Mouse (Mus musculus): ENCODE results near the gene Mmp9.

Gene Mmp9

DNA sequence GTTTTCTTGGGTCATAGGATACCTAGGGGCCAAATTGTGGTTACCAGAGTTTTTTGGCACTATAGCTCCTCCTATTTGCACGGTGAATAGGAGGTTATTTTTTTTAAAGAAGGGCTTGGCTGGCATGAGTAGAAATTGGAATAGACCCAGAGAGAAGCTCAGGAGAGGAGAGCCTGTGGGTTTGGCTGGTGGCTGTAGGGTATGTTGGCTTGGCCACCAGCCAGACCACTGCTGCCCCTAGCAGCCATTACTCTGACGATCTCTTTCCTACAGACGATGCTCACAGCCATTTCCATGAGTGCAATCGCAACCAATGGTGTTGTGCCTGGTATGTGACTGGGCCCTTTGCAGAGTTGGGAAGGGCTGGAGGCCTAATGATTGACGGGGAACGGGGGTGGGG, 35.0 kb downstream of the Mmp9 start:
- Histone ChIP-seq H3K36me3 (ENCODE audit: insufficient read depth, low read length) (no peaks in the 10 kb centered on the region), H3K4me1 (replicated peaks; ENCODE audit: low read depth, low read length) (peaks cover 31% of the 10 kb centered on the region), H3K4me3 (replicated peaks; ENCODE audit: low read length) (no peak overlapping the region), H3K27me3 (ENCODE audit: insufficient read depth, low read length) (peaks cover 42% of the 10 kb centered on the region), H3K9me3 (ENCODE audit: low read length) (no peaks in the 10 kb centered on the region)
- TF ChIP-seq NANOG (IDR thresholded peaks at IDR 0.05; ENCODE audit: borderline replicate concordance, low read length): no peak
- TF ChIP-seq POU5F1 (IDR thresholded peaks at IDR 0.05; ENCODE audit: borderline replicate concordance, low read length): no peak
- no peak for TF ChIP-seq CTCF (conservative IDR thresholded peaks at IDR 0.05; ENCODE audit: low read length)

GRCm38 (mm10) chr2:164979749-164980148, 39.2 kb downstream of the Mmp9 start:
- Histone ChIP-seq H3K9me3 (ENCODE audit: low read length) (no peaks in the 10 kb centered on the region), H3K27me3 (ENCODE audit: insufficient read depth, low read length) (peaks cover 16% of the 10 kb centered on the region), H3K4me1 (replicated peaks; ENCODE audit: low read depth, low read length) (peaks cover 38% of the 10 kb centered on the region), H3K36me3 (ENCODE audit: insufficient read depth, low read length) (no peaks in the 10 kb centered on the region), H3K4me3 (replicated peaks; ENCODE audit: low read length) (no peak overlapping the region)
- TF ChIP-seq POU5F1 (IDR thresholded peaks at IDR 0.05; ENCODE audit: borderline replicate concordance, low read length): no peak
- TF ChIP-seq CTCF (conservative IDR thresholded peaks at IDR 0.05; ENCODE audit: low read length): no peak
- no peak for TF ChIP-seq NANOG (IDR thresholded peaks at IDR 0.05; ENCODE audit: borderline replicate concordance, low read length)

GRCm38 (mm10) chr2:164985962-164986361, 45.4 kb downstream of the Mmp9 start:
- Histone ChIP-seq H3K4me3 (replicated peaks; ENCODE audit: low read length) (no peak overlapping the region), H3K4me1 (replicated peaks; ENCODE audit: low read depth, low read length) (peaks cover 31% of the 10 kb centered on the region), H3K9me3 (ENCODE audit: low read length) (no peaks in the 10 kb centered on the region), H3K36me3 (ENCODE audit: insufficient read depth, low read length) (no peaks in the 10 kb centered on the region), H3K27me3 (ENCODE audit: insufficient read depth, low read length) (peaks cover 28% of the 10 kb centered on the region)
- no peak for TF ChIP-seq NANOG (IDR thresholded peaks at IDR 0.05; ENCODE audit: borderline replicate concordance, low read length)
- no peak for TF ChIP-seq POU5F1 (IDR thresholded peaks at IDR 0.05; ENCODE audit: borderline replicate concordance, low read length)
- TF ChIP-seq CTCF (conservative IDR thresholded peaks at IDR 0.05; ENCODE audit: low read length): no peak

DNA sequence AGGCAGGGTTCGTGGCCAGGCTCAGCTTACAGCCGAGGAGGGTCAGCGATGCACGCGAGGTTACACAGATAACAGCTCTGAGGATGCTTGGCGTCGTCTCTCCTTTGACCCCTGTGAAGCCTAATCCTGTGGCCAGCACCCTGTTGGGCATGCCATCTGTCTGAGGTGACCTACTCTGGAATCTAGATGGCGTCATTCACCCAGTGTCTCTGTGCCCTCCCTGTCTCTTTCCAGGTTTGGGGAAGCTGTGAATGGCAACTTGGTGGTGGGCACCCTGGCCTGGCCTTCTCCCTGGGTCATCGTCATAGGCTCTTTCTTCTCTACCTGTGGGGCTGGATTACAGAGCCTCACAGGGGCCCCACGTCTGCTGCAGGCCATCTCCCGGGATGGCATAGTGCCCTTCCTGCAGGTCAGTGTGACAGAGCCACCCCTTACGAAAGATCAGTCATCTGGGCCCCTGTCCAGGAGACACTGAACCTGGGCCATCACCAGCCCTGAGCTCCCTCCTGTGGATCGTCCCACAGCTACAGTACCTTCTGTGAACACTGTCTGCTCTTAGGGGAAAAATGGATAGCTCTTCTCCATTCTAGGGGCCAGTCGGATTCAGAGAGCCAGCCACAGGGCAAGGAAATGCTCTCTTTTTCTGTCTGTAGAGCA, 45.9 kb downstream of the Mmp9 start:
- H3K27me3 ChIP-seq (ENCODE audit: insufficient read depth, low read length): peaks cover 32% of the 10 kb centered on the region
- H3K4me3 ChIP-seq (replicated peaks; ENCODE audit: low read length): no peak overlapping the region
- no peaks in the 10 kb centered on the region for H3K36me3 ChIP-seq (ENCODE audit: insufficient read depth, low read length)
- H3K4me1 ChIP-seq (replicated peaks; ENCODE audit: low read depth, low read length): peaks cover 31% of the 10 kb centered on the region
- TF ChIP-seq POU5F1 (IDR thresholded peaks at IDR 0.05; ENCODE audit: borderline replicate concordance, low read length) (no peak), CTCF (conservative IDR thresholded peaks at IDR 0.05; ENCODE audit: low read length) (no peak), NANOG (IDR thresholded peaks at IDR 0.05; ENCODE audit: borderline replicate concordance, low read length) (no peak)
- no peaks in the 10 kb centered on the region for H3K9me3 ChIP-seq (ENCODE audit: low read length)

DNA sequence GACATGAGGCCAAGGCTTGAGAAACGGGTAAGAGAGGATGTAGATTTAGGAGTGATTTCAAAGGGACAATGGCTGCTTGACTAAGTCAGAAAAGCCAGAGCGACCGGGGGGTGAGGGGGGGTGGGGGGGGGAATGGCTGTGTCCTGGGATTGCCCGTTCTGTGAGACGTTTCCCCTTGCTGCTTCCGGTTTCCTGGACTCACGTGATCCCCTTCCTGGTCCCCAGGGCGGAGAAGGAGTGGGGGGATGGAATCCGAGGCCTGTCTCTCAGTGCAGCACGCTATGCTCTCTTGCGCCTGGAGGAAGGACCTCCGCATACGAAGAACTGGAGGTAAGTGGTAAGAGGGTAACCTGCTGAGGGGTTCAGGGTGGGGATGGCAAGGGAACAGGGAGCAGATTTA, 48.2 kb downstream of the Mmp9 start:
- TF ChIP-seq POU5F1 (IDR thresholded peaks at IDR 0.05; ENCODE audit: borderline replicate concordance, low read length) (no peak), NANOG (IDR thresholded peaks at IDR 0.05; ENCODE audit: borderline replicate concordance, low read length) (no peak), CTCF (conservative IDR thresholded peaks at IDR 0.05; ENCODE audit: low read length) (no peak)
- H3K27me3 ChIP-seq (ENCODE audit: insufficient read depth, low read length): peaks cover 27% of the 10 kb centered on the region
- H3K36me3 ChIP-seq (ENCODE audit: insufficient read depth, low read length): no peaks in the 10 kb centered on the region
- 0 out of 2 replicates have a peak overlapping the region, but pooled peaks have one; percentile 35 for H3K4me3 ChIP-seq (replicated peaks; ENCODE audit: low read length)
- no peaks in the 10 kb centered on the region for H3K9me3 ChIP-seq (ENCODE audit: low read length)
- H3K4me1 ChIP-seq (replicated peaks; ENCODE audit: low read depth, low read length): peaks cover 25% of the 10 kb centered on the region

- Histone ChIP-seq H3K36me3 (ENCODE audit: insufficient read depth, low read length) (no peaks in the 10 kb centered on the region), H3K27me3 (ENCODE audit: insufficient read depth, low read length) (peaks cover 50% of the 10 kb centered on the region), H3K4me1 (replicated peaks; ENCODE audit: low read depth, low read length) (peaks cover 30% of the 10 kb centered on the region), H3K9me3 (ENCODE audit: low read length) (no peaks in the 10 kb centered on the region), H3K4me3 (replicated peaks; ENCODE audit: low read length) (no peak overlapping the region)
- no peak for TF ChIP-seq NANOG (IDR thresholded peaks at IDR 0.05; ENCODE audit: borderline replicate concordance, low read length)
- no peak for TF ChIP-seq CTCF (conservative IDR thresholded peaks at IDR 0.05; ENCODE audit: low read length)
- no peak for TF ChIP-seq POU5F1 (IDR thresholded peaks at IDR 0.05; ENCODE audit: borderline replicate concordance, low read length)
Measured at GRCm38 (mm10) chr2:164991111-164991510, 50.5 kb downstream of the Mmp9 start.

DNA sequence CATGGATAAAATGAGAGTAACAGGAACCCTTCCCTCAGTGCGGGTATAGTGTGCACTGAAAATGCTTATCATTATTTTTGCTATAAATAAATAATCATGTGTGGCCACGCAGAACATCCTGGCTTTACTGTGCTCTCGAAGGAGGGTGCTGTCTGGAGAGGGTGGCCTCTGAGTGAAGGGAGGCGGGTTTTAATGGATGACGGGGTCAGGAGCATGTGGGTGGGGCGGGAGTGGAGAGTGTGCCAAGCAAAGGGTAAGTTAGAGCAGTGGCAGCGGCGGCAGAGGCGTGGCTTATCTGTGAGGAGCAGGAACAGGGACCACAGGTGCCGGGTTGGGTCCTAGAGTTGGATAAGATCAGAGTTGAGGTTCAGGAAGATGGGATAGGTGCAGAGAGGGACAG, 51.2 kb downstream of the Mmp9 start:
- peaks cover 35% of the 10 kb centered on the region for H3K4me1 ChIP-seq (replicated peaks; ENCODE audit: low read depth, low read length)
- no peaks in the 10 kb centered on the region for H3K9me3 ChIP-seq (ENCODE audit: low read length)
- peaks cover 50% of the 10 kb centered on the region for H3K27me3 ChIP-seq (ENCODE audit: insufficient read depth, low read length)
- H3K4me3 ChIP-seq (replicated peaks; ENCODE audit: low read length): no peak overlapping the region
- TF ChIP-seq NANOG (IDR thresholded peaks at IDR 0.05; ENCODE audit: borderline replicate concordance, low read length) (no peak), POU5F1 (IDR thresholded peaks at IDR 0.05; ENCODE audit: borderline replicate concordance, low read length) (no peak), CTCF (conservative IDR thresholded peaks at IDR 0.05; ENCODE audit: low read length) (no peak)
- H3K36me3 ChIP-seq (ENCODE audit: insufficient read depth, low read length): no peaks in the 10 kb centered on the region

DNA sequence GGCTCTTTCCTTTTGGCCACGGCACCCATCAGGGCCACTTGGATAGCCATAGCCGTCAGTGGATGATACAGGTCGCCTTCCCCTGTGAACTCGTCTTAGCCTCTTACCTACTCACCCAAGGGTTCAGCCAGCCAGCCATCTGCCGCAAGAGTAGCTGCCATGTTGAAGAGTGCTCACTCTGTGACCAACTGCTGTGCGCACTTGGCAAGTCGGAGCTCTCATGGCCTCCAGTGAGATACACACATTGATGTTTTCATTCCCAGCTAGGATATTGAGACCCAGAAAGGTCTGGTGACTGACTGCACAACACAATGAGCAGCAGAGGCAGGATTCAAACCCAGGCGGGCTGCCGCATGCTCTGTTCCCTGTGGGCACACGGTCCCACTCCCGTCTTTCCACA, 53.6 kb downstream of the Mmp9 start:
- H3K4me1 ChIP-seq (replicated peaks; ENCODE audit: low read depth, low read length): peaks cover 34% of the 10 kb centered on the region

More for the DNA sequence above, 53.6 kb downstream of the Mmp9 start:
- TF ChIP-seq POU5F1 (IDR thresholded peaks at IDR 0.05; ENCODE audit: borderline replicate concordance, low read length) (no peak), CTCF (conservative IDR thresholded peaks at IDR 0.05; ENCODE audit: low read length) (no peak), NANOG (IDR thresholded peaks at IDR 0.05; ENCODE audit: borderline replicate concordance, low read length) (no peak)
- H3K9me3 ChIP-seq (ENCODE audit: low read length): no peaks in the 10 kb centered on the region
- peaks cover 10% of the 10 kb centered on the region for H3K36me3 ChIP-seq (ENCODE audit: insufficient read depth, low read length)
- H3K27me3 ChIP-seq (ENCODE audit: insufficient read depth, low read length): peaks cover 63% of the 10 kb centered on the region
- no peak overlapping the region for H3K4me3 ChIP-seq (replicated peaks; ENCODE audit: low read length)

All from E14TG2a.4 (cell line).